Mouse (Mus musculus) lung, embryonic 14.5 days (tissue): ENCODE data around the gene Scn1b. TPM values are rescaled to one million over a fixed set of nuclear protein-coding genes. Genes with fewer than 3 reads are reported as not detected.

Experiments used
- ATAC-seq: fragments of 200-750 bp; cut with Nextera tagmentation; 2 replicates; pipeline ENCODE4 v1.8.0; 2017; ENCODE audit warnings: mild to moderate bottlenecking, moderate TSS enrichment, moderate library complexity; ENCODE audit not compliant: insufficient read depth
- DNase-seq: peaks from one replicate; pipeline ENCODE4 v3.0.0-alpha.2; 2015
- H3K27ac ChIP-seq: fragments of 300-500 bp; sonication (generic); 2 replicates; pipeline ENCODE4 v1.5.1; 2014; ENCODE audit warnings: low read depth, mild to moderate bottlenecking, moderate library complexity
- H3K27me3 ChIP-seq: fragments of 300-500 bp; sonication (generic); 2 replicates; pipeline ENCODE4 v1.6.1; 2014; ENCODE audit warnings: low read length, control low read depth; ENCODE audit not compliant: insufficient read depth
- H3K36me3 ChIP-seq: fragments of 300-500 bp; sonication (generic); 2 replicates; pipeline ENCODE4 v1.6.1; 2014; ENCODE audit warnings: control low read depth; ENCODE audit not compliant: insufficient read depth
- H3K4me1 ChIP-seq: fragments of 300-500 bp; sonication (generic); 2 replicates; pipeline ENCODE4 v1.6.1; 2014; ENCODE audit warnings: antibody characterized with exemption, control low read depth; ENCODE audit not compliant: insufficient read depth
- H3K4me2 ChIP-seq: fragments of 300-500 bp; sonication (generic); 2 replicates; pipeline ENCODE4 v1.6.1; 2014; ENCODE audit warnings: mild to moderate bottlenecking
- H3K4me3 ChIP-seq: fragments of 300-500 bp; sonication (generic); 2 replicates; pipeline ENCODE4 v1.5.1; 2014; ENCODE audit warnings: low read depth, low read length
- H3K9ac ChIP-seq: fragments of 300-500 bp; sonication (generic); 2 replicates; pipeline ENCODE4 v1.6.1; 2014
- H3K9me3 ChIP-seq: fragments of 300-500 bp; sonication (generic); 2 replicates; pipeline ENCODE4 v1.6.1; 2016; ENCODE audit warnings: low read depth, low read length, control low read depth
- CTCF ChIP-seq: IDR thresholded peaks from 2 replicates; pipeline ENCODE4 v1.5.1; 2016; ENCODE audit warnings: antibody characterized with exemption, low read depth
- WGBS: fragments of 180-500 bp; shearing (Covaris S2); extraction: QIAGEN DNeasy Blood & Tissue Kit; methylation state at CpG from one replicate; pipeline ENCODE4 v1.1.7; 2014; 5-methylcytosine and 5-hydroxymethylcytosine counted together
- polyA plus RNA-seq: library from polyadenylated mRNA; unstranded; fragments of >200 nt; fragmentation: Nextera tagmentation; extraction: Ambion mirVana; gene quantifications from 2 replicates; pipeline ENCODE4 v1.2.1, GENCODE M21; 2014

Gene Scn1b
- polyA plus RNA-seq, 1 experiment from 2014 or later = 1.3 TPM

DNA sequence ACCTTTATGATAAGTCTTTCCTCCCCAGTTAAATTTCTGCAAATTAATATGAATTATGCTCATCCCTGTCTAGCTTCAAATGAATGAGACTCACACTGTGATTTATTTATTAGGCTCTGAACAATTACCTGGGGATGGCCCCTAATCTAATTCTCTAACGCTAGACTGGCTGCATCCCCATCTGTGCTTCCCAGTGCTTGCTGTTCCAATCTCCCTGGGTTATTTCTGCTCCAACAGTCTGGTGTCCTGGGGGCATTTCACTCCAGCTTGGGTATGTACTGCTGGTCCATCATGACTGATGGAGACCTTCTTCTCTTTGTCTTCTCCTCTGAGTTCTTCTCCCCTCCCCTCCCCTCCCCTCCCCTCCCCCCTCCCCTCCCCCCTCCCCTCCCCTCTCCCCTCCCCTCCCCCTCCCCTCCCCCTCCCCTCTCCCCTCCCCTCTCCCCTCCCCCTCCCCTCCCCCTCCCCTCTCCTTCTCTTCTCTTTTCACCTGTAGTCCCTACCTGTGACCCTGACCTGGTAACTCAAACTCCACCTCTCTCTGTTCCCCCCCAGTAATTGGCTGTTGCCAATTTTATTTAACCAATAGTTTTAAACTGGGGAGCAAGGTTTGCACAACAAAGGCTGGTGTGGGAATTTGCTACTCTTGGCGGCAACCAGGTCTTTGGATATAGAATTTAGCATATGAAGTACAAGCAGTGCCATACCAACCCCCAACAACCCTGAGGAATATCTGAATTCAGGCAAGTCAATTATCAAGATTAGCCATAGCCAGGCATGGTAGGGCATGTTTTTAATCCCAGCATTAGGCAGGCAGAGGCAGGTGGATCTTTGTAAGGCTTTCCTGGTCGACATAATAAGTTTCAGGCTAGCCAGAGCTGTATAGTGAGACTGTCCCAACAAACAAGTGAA, 37.1 kb upstream of the Scn1b start:
- no peak for TF ChIP-seq CTCF
- Histone ChIP-seq H3K9me3 (no peaks in the 10 kb centered on the region), H3K9ac (no peak overlapping the region), H3K36me3 (no peaks in the 10 kb centered on the region), H3K4me3 (no peak overlapping the region), H3K27ac (no peak overlapping the region), H3K4me1 (no peaks in the 10 kb centered on the region), H3K27me3 (no peaks in the 10 kb centered on the region), H3K4me2 (no peak overlapping the region)
- 68% methylated on average over 3 of the region's 3 CpGs for WGBS
- ATAC-seq (no peak), DNase-seq (no peak)

GRCm38 (mm10) chr7:31162324-31162723, 35.5 kb upstream of the Scn1b start:
- TF ChIP-seq CTCF = no peak
- no peaks in the 10 kb centered on the region for H3K36me3 ChIP-seq
- H3K4me1 ChIP-seq = no peaks in the 10 kb centered on the region
- H3K4me3 ChIP-seq = no peak overlapping the region
- no peak overlapping the region for H3K4me2 ChIP-seq
- H3K9ac ChIP-seq = no peak overlapping the region
- H3K27me3 ChIP-seq = no peaks in the 10 kb centered on the region
- no peak overlapping the region for H3K27ac ChIP-seq
- 55% methylated on average over 11 of the region's 11 CpGs for WGBS
- no peaks in the 10 kb centered on the region for H3K9me3 ChIP-seq
- DNase-seq (peak; percentile 15), ATAC-seq (no peak)

- Histone ChIP-seq H3K4me1 (no peaks in the 10 kb centered on the region), H3K9me3 (no peaks in the 10 kb centered on the region), H3K27me3 (no peaks in the 10 kb centered on the region), H3K36me3 (no peaks in the 10 kb centered on the region), H3K9ac (no peak overlapping the region), H3K4me2 (no peak overlapping the region), H3K4me3 (no peak overlapping the region), H3K27ac (no peak overlapping the region)
- no peak for TF ChIP-seq CTCF
- DNase-seq (no peak), ATAC-seq (no peak)
- WGBS = 48% methylated on average over 3 of the region's 3 CpGs
These were observed 35.0 kb upstream of the Scn1b start for GRCm38 (mm10) chr7:31161831-31162230.

DNA sequence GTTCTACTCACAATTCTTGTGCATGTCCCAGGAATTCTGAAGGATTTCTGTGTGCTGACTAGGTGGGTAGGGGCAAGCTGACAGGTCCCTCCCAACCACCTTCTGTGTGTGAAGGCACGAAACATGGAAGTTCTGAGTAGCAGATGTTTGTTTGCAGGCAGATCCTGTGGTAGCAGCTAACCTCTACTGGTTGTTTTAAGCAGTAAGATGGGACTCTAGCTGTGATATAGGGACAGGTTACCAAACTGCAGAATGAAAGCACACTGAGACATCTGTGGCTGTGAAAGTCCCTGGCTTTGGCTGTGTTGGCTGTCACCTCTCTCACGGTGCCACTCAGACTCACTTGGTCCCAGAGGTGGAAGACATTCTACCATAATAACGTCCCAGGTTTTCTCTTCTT, 34.4 kb upstream of the Scn1b start:
- Histone ChIP-seq H3K4me1 (no peaks in the 10 kb centered on the region), H3K9ac (no peak overlapping the region), H3K4me2 (no peak overlapping the region), H3K27ac (no peak overlapping the region), H3K4me3 (no peak overlapping the region), H3K27me3 (no peaks in the 10 kb centered on the region), H3K36me3 (no peaks in the 10 kb centered on the region), H3K9me3 (no peaks in the 10 kb centered on the region)
- 67% methylated on average over 3 of the region's 3 CpGs for WGBS
- no peak for ATAC-seq
- no peak for TF ChIP-seq CTCF
- no peak for DNase-seq

DNA sequence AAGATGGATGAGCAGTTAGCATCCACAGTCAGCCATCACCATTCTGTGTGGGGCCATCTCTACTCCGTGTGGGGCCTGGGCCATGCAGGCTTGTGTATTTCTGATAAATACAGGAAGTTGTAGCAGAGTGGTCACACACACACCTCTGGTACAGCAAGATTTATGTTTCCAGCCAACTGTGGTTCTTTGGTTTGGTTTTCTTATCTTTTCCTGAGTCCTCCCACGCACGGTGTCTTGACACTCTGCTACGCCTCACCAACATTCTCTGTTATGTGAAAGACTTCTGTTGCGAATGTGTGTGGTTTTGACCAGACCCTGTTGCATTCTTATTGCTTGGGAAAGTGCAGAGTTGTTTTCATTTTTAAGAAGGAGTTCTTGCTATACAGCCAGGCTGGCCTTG, 34.0 kb upstream of the Scn1b start:
- H3K27me3 ChIP-seq = no peaks in the 10 kb centered on the region
- no peak overlapping the region for H3K4me2 ChIP-seq
- WGBS = 40% methylated on average over 5 of the region's 5 CpGs
- no peak overlapping the region for H3K27ac ChIP-seq
- DNase-seq (no peak), ATAC-seq (no peak)
- H3K4me3 ChIP-seq = no peak overlapping the region
- TF ChIP-seq CTCF = no peak
- no peaks in the 10 kb centered on the region for H3K4me1 ChIP-seq
- no peak overlapping the region for H3K9ac ChIP-seq
- no peaks in the 10 kb centered on the region for H3K9me3 ChIP-seq
- no peaks in the 10 kb centered on the region for H3K36me3 ChIP-seq

DNA sequence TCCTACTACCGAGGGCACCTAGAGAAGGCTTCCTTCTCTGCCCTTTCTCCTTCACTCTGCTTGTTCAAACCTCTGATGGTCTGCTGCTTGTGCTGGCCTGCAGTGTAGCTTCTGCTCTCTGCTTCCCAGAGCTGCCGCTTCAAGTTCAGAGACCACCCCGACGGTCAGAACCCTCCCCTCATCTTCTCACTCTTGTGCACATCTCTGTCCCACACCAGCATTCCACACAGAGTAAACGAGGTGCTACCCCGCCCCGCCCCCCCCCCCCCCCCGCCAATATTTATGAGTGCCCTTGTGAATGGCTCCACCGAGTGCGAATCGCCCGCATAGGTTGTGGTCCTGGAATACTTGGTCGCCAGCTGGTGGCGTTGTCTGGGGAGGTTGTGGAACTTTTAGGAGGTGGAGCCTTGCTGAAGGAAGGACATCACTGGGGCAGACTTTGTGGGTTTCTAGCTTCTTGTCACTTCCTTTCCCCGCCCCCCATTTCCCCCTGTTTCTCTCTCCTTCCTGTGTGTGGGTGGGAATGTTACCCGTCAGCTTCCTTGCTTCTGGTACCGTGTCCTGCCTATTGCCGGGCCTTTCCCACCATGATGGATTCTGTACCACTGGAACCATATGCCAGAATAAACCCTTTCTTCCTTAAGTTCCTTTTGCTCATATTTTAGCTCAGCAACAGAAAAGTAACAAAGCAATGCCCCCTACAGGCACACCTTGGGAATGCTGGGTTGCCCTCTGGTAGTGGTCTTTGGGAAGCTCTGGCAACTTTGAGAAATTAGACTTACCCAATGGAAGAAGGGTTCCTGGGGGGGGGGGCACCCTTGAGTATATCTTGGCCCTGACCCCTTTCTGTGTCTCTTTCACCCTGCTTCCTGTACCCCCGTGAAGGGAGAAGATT, 29.5 kb upstream of the Scn1b start:
- H3K27me3 ChIP-seq = no peaks in the 10 kb centered on the region
- H3K36me3 ChIP-seq = no peaks in the 10 kb centered on the region
- no peak; the same call in 1 of the 2 replicates for ATAC-seq
- peak overlapping the region; percentile 28; the same call in 1 of the 2 replicates for H3K4me2 ChIP-seq
- no peak overlapping the region for H3K9ac ChIP-seq
- DNase-seq = peak; percentile 57
- peak overlapping the region; percentile 42; the same call in 1 of the 2 replicates for H3K27ac ChIP-seq
- peak; percentile 50 for TF ChIP-seq CTCF
- 29% methylated on average over 18 of the region's 19 CpGs for WGBS
- H3K4me1 ChIP-seq = peaks cover 8% of the 10 kb centered on the region; the same call in 1 of the 2 replicates
- H3K4me3 ChIP-seq = no peak overlapping the region
- H3K9me3 ChIP-seq = no peaks in the 10 kb centered on the region
